Mouse (Mus musculus) heart, adult 18-20 months (tissue): Measurements from ENCODE around the gene Gprc5a. TPM values are rescaled to one million over a fixed set of nuclear protein-coding genes. Genes with fewer than 3 reads are reported as not detected.

ENCODE experiments used
- DNase-seq, 2 experiments: peaks; one replicate each; pipeline ENCODE4 v3.0.0; 2021 to 2022; ENCODE audit warnings: mixed read lengths in 1 of 2
- total RNA-seq, 2 experiments: library from RNA; stranded (reverse); gene quantifications; 2 replicates each; pipeline ENCODE4 v1.2.3; 2021

Gprc5a gene
- total RNA-seq, 2 experiments from 2014 or later: 2.6 to 3.8 TPM

DNA sequence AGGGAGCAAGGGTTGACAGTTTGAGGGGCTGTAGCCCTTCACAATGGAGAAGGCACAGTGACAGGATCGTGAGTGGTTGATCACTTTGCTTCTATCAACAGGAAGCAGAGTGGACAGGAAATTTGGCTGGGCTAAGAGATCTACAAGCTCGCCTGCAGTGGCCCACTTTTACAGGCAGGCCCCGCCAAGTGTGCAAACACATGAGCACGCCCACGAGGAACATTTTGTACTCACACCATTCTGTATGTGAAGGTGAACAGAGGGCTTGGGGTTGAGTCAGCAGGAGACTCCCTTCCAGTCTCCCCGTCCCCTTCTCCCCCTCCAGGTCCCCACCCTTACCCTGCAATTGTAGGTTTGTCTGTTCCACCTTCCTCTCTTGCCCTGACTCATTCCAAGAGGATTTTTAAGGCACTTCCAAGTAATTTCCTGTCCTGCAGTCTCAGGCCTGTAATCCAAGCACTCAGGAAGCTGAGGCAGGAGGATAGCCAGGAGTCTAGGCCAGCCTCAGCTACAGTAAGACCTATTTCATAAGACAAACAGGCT, 9.0 kb downstream of the Gprc5a start:
- DNase-seq: peak in 1 of 2 experiments; percentile 52

DNA sequence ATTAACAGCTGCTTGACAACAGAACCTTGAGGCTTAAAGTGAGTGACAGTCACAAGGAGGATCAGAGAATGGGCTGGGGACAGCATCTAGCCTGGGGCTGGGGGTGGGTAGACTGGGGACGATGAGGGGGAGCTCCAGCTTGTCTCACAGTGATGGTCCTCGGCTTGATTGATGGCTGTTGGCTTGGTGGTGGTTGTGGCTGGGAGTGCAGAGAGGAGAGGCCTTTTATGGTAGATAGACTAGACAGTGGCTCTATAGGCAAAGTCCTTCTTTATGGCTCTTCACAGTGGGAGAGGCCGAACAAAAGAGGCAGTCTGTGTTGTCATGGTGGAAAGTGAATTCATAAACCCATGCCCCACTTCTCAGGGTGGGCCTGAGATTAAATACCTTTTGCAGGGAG, 10.8 kb downstream of the Gprc5a start:
- DNase-seq: no peak

DNA sequence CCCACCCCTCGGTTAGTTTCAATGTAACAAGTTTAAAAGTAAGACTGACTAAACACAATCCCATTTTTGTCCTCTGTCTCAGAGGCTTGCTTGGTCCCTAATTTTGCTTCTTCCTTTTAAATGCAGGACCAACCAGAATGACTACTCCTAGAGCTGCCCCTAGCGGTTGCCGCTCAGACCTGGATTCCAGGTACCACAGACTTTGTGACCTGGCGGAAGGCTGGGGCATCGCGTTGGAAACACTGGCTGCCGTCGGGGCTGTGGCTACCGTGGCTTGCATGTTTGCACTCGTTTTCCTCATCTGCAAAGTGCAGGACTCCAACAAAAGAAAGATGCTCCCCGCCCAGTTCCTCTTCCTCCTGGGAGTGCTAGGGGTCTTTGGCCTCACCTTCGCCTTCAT, 13.0 kb downstream of the Gprc5a start:
- no peak for DNase-seq

DNA sequence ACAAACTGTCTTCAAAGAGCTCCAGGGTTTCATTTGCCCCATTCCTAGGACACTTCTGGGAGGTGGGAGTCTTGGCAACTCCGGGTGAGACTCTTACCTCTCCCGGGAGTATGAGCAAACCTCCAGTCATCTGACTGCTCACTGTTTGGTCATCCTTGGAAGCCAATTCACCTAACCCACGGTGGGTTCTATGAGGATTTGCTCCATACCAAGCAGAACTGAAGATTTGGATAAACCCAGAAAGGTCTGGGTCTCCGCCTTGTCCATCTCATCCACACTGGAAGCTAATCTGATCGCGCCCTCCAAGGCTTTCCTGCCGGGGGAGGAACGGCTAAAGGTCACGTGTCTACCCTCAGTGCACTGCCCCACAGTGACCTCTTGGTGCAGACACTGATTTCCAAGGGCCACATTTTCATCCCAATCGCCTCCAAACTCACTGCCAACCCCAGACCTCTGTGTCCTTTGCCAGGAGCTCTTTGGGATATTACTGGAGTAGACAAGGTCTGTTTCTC, 18.6 kb downstream of the Gprc5a start:
- DNase-seq: no peak

DNA sequence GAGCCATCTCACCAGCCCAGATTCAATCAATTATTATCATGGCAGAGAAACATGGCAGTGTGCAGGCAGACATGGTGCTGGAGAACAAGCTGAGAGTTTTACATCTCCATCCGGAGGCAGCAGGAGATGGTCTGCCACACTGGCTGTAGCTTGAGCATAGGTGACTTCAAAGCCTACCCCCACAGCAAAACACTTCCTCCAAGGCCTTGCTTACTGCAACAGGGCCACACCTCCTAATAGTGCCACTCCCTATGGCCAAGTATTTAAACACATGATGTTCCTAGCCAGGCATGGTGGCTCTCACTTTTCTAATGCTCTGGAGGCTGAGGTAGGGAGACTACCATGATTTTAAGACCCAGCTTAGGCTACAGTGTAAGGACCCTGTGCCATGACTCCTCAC, 20.3 kb downstream of the Gprc5a start:
- no peak for DNase-seq

DNA sequence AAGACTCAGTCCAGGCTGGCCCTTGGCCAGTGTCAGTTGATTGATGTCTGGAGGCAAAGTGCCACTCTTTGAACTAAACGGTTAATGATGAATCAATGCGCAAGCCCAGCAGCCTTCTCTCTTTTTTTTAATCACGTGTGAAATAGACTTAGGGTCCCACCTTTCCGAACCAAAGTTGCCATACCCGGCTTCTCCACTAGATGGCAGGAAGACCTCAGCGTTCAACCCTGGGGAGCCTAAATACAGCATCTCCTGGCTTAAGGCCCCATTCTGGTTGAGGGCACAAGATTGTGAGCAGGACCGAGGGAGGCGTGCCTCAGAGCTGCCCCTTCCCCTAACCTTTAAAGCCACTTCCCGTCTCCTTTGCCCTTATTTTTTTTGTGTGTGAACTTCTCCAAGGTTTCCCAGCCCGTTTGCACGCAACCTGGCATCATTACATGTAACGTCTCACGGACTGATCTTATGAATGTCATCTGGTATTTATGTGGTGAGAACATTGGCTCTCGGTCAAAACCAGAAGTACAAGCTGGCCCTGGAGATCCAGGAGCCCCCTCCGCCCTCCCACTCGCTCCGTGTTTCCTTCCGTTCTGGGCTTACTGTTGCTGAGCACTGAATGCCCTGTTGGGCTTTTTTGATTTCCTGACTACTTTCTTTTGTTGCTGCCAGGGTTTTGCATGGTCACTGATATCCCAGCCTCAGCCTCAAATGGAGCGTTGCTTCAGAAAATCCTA, 22.4 kb downstream of the Gprc5a start:
- DNase-seq: peak; percentile 63 to 91

DNA sequence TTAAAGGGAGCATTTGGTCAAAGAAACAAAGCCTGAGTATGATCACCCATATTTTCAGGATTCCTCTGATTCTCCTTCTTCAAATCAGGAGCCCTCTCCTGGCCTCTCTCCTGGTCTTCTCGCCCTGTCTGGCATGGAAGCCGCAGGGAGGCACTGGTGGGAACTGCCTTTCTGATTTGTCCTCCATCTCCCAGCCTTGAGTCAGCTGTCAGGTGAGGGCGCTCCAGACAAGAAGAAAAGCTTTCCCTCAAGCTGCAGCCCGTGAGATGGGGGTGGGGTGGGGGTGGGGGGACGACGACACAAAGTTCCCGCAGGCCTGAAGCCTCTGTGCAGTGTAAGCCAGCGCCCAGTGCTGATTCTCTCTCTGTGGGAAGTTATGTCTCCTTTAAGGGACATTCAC, 24.3 kb downstream of the Gprc5a start:
- no peak for DNase-seq

DNA sequence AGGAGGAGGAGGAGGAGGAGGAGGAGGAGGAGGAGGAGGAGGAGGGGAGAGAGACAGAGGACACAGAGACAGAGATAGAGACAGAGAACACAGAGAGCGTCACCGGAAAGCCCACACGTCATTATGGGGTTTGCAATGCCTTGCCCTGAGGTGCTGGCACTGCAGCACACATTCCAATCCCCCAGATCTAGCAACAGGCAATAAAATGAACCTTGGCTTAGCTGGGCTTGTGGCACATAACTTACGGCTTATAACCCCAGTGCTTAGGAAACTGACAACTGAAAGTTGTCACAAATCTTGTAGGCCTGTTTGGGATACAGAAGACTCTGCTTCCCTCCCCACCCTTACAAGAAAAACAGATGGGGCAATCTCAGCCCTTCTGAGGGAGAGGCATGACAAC, 25.2 kb downstream of the Gprc5a start:
- no peak for DNase-seq

DNA sequence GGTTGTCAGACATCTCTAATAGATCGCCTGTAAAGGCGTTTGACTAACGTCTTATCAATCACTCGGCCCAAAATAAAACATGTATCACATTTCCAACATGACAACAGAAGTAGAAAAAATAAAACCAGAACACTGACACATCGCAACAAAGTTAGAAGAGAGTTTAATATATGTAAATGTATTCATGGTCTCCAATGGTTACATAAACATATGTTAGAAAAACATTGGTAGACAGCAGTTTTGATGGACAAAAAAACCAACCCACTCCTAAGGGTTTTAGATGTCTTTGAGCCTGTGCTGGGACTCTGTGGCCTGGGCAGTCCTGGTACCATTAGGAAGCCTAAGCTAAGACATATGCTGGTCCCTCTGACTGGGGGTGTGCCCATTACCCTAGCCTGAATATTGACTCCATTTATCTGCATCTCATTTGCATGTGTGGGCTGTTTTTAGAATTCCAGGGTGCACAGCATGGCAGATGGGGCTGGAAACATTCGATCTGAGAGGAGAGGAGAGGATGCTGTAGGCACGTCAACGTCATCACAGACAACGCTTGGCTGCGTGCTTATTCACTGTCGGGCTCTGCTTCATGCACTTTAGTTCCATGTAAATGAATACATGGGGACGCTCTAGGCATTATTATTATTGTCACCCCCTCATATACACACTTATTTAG, 27.5 kb downstream of the Gprc5a start:
- no peak for DNase-seq

DNA sequence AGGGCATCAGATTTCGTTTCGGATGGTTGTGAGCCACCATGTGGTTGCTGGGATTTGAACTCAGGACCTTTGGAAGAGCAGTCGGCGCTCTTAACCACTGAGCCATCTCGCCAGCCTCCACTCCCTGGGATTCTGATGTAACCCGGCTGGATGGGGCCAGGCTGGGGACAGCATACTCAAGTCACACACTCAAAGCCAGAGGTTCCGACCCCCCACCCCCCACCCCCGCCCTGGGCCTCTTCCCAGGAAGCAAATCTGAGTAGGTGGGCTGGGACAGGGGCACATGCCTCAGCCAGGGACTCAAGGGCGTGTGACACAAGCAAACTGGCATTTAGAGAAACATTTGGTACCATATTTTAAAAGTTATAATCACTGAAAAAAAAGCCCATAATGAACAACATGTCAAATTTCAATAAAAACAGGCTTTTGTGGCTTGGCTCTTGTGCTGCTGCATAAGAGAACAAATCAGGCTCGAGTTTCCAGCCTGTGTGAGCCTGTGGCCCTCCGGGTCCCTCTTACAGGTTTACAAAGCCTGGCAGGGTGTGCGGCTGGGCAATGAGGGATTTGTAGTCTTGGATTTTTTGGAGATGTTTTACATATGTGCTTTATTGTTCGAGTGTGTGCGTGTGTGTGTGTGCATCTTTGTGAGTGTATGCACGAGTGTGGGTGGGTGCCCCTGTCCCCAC, 35.5 kb downstream of the Gprc5a start:
- DNase-seq: no peak

DNA sequence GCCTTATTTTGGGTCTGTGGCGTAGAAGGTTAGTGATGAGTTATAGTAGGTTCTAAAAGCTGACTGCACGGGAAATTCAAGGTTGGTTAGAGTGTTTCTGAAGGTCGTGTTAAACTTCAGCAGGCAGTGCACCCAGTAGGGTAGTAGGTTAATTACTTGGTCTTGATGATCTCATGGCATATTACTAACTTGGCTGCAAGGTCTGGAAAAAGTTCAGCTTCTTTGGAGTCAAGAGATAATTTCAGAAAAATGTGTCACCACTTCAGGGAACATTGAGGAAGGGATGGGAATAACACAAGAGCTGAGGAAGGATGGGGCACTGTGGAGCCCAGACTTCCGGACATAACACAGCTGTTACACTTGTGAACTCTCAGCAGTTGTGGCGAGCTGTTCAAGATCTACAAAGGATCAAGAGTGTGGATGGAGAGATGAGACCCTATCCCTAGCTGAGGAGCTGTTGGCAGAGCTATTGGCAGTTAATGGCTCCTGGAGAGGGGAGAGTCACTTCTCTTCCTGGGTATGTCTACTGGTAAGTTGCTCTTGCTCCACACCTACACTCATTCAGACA, 37.4 kb downstream of the Gprc5a start:
- DNase-seq: peak; percentile 9 to 30

DNA sequence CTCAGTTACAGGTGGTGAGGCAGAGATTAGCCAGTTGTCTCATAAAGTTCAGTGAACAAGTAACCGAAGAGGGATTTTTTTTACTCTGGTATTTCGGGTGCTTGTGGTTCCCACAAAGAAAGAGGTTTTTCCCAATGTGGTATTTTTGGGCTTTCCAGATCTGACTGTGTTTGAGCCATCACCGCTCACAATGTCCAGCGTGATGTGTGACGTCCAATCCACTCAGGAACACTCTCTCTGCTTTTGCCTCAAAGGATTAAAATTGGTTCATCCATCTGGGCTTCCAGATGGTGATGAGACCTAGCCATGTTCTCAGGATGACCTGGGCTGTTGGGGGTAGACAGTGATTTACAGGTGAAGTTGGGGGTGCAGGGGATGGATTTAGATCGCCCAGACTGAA, 41.6 kb downstream of the Gprc5a start:
- DNase-seq: no peak

DNA sequence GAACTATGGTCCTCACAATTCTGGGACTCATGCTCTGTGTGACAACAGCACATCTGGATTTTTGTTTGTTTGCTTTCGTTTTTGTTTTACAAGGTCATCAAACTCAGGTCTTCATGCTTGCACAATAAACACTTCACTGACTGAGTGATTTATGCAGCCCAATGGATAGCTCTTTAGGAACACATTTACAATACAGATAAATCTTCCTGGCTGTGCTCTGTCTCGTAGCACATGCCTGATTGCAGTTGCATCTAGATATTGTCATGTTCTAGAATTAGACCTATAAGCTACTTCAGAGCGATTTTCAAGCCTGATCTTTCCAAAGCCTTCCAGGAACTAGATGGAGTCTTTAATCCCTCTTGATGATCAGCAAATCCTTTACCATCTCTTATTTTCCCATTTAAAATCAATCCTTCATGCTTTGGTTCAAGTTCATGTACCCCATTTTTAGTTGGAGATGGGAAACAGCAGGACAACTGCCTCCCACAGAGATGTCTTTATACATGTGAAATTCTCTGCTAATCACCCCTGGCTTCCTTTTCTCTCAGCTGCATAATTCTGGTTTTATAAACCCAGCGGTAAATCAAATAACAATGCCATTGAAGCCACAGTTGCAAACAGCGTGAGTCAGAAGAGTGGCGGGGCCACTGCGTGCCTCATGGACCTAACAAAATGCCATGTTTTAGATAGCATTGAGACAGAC, 47.1 kb downstream of the Gprc5a start:
- DNase-seq: no peak

DNA sequence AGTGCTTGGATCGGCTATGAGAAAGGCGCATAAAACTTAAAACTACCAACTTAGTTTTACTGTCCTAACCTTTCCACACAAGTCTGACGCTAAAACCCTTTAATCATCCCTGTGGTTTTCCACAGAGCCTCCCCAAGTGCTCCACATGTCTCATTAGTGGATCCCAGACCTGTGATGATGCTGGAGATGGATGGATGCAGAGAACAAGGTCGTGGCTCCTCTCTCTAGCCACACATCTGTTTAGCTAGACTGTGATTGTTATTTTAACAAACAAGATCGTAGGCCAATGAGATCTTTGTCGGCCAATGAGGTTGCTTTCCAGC, 47.6 kb downstream of the Gprc5a start:
- DNase-seq: no peak

DNA sequence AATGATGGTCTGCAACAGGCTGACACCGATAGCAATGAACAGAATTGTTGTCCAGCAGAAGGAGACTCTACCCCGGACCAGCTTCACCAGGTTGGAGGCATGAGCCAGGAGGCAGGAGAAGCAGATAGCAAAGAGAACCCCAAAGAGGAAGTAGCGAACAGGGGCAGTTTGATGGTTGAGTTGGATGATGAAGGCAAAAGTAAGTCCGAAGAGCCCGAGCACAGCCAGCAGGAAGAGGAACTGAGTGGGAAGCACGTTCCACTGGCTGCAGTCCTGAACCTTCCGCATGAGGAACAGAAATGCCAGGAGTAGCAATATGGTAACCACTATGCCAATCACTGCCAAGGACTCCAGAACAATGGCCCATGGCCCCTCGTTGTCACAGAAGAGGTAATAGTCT, 51.0 kb downstream of the Gprc5a start:
- no peak for DNase-seq

DNA sequence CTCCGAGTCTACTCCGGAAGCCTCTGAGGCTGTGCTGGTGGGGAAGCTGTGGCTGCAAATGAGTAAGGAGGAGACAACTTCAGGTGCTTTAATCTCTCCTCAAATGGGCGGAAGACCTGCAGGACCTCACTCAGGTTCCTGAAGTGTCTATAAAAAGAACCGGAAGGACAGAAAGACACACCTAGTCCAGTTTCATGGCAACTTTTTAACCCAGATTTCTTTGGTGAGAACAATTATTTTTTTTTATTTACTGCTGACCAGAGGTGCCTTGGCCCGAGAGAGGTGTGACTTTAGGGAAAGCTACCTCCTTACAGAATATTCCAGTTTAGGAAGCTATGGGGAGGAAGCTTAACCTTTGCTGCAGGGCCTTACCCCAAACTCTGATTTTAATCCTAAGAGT, 52.7 kb downstream of the Gprc5a start, which contains the start of gene Gprc5d:
TSS of gene Gprc5d (minus strand) at position 101 of the 400 bp plus-strand sequence.
- no peak for DNase-seq

DNA sequence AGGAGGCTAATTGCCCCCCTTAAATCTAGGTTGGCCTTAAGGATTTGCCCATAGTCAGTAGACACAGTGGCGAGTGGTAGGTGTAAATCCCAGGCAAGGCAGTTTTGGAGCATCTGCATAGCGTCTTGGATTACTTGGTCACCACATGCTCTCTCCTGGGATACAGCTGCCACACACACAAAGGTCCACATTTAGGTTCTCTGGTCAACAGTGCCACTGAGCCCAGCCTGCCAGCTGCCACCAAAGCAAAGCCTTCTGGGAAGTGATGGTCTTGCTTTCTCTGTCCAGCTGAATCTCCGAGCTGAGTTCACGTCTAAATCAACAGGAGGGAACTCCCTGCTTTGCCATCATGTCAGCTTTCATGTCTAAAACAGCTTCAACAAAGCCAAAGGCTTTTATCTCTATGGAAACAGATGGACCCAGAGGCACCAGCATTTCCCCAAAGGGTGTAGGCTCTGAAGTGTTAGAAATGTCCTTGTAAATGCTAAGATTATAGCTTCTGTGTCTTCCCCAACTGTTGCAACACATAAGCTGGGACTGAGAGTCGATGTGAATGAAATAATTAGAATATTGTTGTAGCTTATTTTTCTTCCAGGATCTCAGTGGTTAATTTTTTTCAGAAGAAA, 59.4 kb downstream of the Gprc5a start:
- DNase-seq: no peak

DNA sequence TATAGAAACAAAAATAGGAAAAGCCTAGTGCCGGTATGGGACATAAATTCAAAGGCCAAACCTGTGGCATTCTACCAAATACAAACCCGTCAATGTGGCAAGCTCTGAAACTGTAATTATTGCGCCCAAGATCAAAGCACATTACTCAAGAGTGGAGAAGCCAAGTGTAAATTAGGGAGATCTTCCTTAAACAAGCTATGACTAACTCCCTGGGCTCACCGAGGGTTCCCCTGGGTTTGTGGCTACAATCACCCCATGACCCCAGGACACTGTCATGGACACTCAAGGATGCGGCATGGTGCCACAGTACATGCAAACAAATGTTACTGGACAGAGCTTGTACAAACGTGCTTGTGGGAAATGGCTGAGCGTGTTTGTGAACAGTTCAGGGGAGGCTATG, 67.6 kb downstream of the Gprc5a start:
- no peak for DNase-seq

DNA sequence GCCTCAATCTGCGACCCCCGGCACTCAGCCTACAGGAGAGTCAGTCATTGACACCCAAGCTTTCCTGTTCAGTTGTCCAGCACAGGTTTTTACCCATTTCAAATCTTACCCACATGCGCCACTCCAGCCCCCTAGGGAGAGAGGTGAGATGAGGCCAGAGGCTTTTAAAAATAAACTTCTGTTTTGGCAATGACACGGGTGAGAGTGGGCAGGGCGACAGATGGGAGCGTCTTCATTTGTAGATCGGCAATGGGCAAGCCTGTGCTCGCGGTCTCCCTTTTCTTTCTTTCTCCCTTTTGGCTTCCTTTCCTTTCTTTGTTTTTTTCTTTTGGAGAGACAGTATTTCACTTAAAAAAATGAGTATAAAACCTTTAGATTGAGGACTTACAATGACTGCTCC, 68.0 kb downstream of the Gprc5a start:
- DNase-seq: no peak
